Mouse (Mus musculus) erythroblast, embryonic 14.5 days (primary cell): ENCODE results near the gene Fam3c.

Source experiments
- GATA1 ChIP-seq: IDR thresholded peaks from 2 replicates; pipeline ENCODE4 v1.6.1; 2012; ENCODE audit warnings: low read length, inconsistent platforms, mixed read lengths
- TAL1 ChIP-seq: IDR thresholded peaks from 3 replicates; pipeline ENCODE4 v1.6.1; 2012; ENCODE audit warnings: low read length, inconsistent platforms, mixed read lengths

GRCm38 (mm10) chr6:22340779-22341178, 15.3 kb downstream of the Fam3c start:
- TF ChIP-seq GATA1 (no peak), TAL1 (no peak)
